Mouse (Mus musculus) adipocyte (in vitro differentiated cells): ENCODE measurements around the gene Ptpdc1.

ENCODE experiments used
- DNase-seq: peaks from one replicate; pipeline ENCODE4 v3.0.0-alpha.2; 2016; ENCODE audit warnings: low spot score

The Ptpdc1 gene

GRCm38 (mm10) chr13:48655637-48656036 lies 30.2 kb upstream of the Ptpdc1 start:
- DNase-seq, result peak; percentile 87

GRCm38 (mm10) chr13:48653788-48654770 lies 28.6 kb upstream of the Ptpdc1 start:
- DNase-seq, result peak; percentile 63

GRCm38 (mm10) chr13:48651132-48652065 lies 25.9 kb upstream of the Ptpdc1 start:
- DNase-seq, result no peak

- peak; percentile 22 for DNase-seq
Measured at GRCm38 (mm10) chr13:48650615-48651014, 25.2 kb upstream of the Ptpdc1 start.

- no peak for DNase-seq
Measured at GRCm38 (mm10) chr13:48646696-48647095, 21.2 kb upstream of the Ptpdc1 start.

- no peak for DNase-seq
Measured at GRCm38 (mm10) chr13:48643991-48644390, 18.5 kb upstream of the Ptpdc1 start.

GRCm38 (mm10) chr13:48643072-48643471 lies 17.6 kb upstream of the Ptpdc1 start:
- DNase-seq, result no peak

- peak; percentile 75 for DNase-seq
Measured at GRCm38 (mm10) chr13:48639570-48639969, 14.1 kb upstream of the Ptpdc1 start.

GRCm38 (mm10) chr13:48637706-48638105 lies 12.2 kb upstream of the Ptpdc1 start:
- peak; percentile 8 for DNase-seq

GRCm38 (mm10) chr13:48631691-48632090 lies 6.2 kb upstream of the Ptpdc1 start:
- no peak for DNase-seq

- DNase-seq, result no peak
Measured at GRCm38 (mm10) chr13:48624968-48625398, 481 bp downstream of the Ptpdc1 start.

- DNase-seq, result no peak
Measured at GRCm38 (mm10) chr13:48618890-48619289, 6.6 kb downstream of the Ptpdc1 start.

- DNase-seq, result no peak
Measured at GRCm38 (mm10) chr13:48617774-48618173, 7.7 kb downstream of the Ptpdc1 start.

- no peak for DNase-seq
Measured at GRCm38 (mm10) chr13:48614525-48614924, 10.9 kb downstream of the Ptpdc1 start.

- DNase-seq, result no peak
Measured at GRCm38 (mm10) chr13:48609106-48609505, 16.4 kb downstream of the Ptpdc1 start.

- DNase-seq, result no peak
Measured at GRCm38 (mm10) chr13:48604591-48604990, 20.9 kb downstream of the Ptpdc1 start.

- DNase-seq, result no peak
Measured at GRCm38 (mm10) chr13:48603296-48603695, 22.2 kb downstream of the Ptpdc1 start.

- no peak for DNase-seq
Measured at GRCm38 (mm10) chr13:48594605-48595004, 30.9 kb downstream of the Ptpdc1 start.

GRCm38 (mm10) chr13:48594031-48594430 lies 31.4 kb downstream of the Ptpdc1 start:
- no peak for DNase-seq

- no peak for DNase-seq
Measured at GRCm38 (mm10) chr13:48593181-48593580, 32.3 kb downstream of the Ptpdc1 start.

- peak; percentile 8 for DNase-seq
Measured at GRCm38 (mm10) chr13:48590743-48591142, 34.7 kb downstream of the Ptpdc1 start.

GRCm38 (mm10) chr13:48587354-48587753 lies 38.1 kb downstream of the Ptpdc1 start:
- no peak for DNase-seq
